Mouse (Mus musculus) small intestine, adult 2 months (tissue): ENCODE measurements around the gene Rnf149. TPM values are rescaled to one million over a fixed set of nuclear protein-coding genes. Genes with fewer than 3 reads are reported as not detected.

Experiments used
- H3K27ac ChIP-seq: fragments of 200-500 bp; 2 replicates; pipeline ENCODE4 v1.5.1; 2012; ENCODE audit warnings: low read depth, low read length, control low read depth, inconsistent platforms; ENCODE audit not compliant: insufficient read depth
- H3K27me3 ChIP-seq: fragments of 200-500 bp; 2 replicates; pipeline ENCODE4 v1.6.1; 2012; ENCODE audit warnings: mild to moderate bottlenecking, moderate library complexity, low read length, inconsistent platforms; ENCODE audit not compliant: control insufficient read depth, insufficient read depth
- H3K36me3 ChIP-seq: fragments of 200-500 bp; 2 replicates; pipeline ENCODE4 v1.6.1; 2012; ENCODE audit warnings: mild to moderate bottlenecking, low read length, control low read depth, inconsistent platforms; ENCODE audit not compliant: control insufficient read depth, insufficient read depth
- H3K4me1 ChIP-seq: fragments of 200-500 bp; 2 replicates; pipeline ENCODE4 v1.6.1; 2012; ENCODE audit warnings: low read length, inconsistent platforms, mixed read lengths; ENCODE audit not compliant: control insufficient read depth, insufficient read depth, insufficient read length
- H3K4me3 ChIP-seq: fragments of 200-500 bp; 2 replicates; pipeline ENCODE4 v1.5.1; 2012; ENCODE audit warnings: low read depth, mild to moderate bottlenecking, control low read depth, inconsistent platforms, low read length, moderate library complexity
- CTCF ChIP-seq: fragments of 200-500 bp; IDR thresholded peaks from 2 replicates; pipeline ENCODE4 v1.5.1; 2012; ENCODE audit warnings: low read depth, mild to moderate bottlenecking, control low read depth, inconsistent platforms, low read length, moderate library complexity, mixed read lengths; ENCODE audit not compliant: insufficient replicate concordance, insufficient read length; ENCODE audit errors: extremely low read depth
- POLR2A ChIP-seq: fragments of 200-500 bp; IDR thresholded peaks from 2 replicates; pipeline ENCODE4 v1.6.1; 2012; ENCODE audit warnings: low read depth, mild to moderate bottlenecking, control low read depth, inconsistent platforms, low read length, moderate library complexity
- WGBS: fragments of 180-500 bp; shearing (Covaris S2); methylation state at CpG from one replicate; pipeline ENCODE4 v1.1.7; 2018; 5-methylcytosine and 5-hydroxymethylcytosine counted together
- polyA plus RNA-seq: library from polyadenylated mRNA; depleted of rRNA; stranded (reverse); fragments of >200 nt; gene quantifications from 2 replicates; pipeline ENCODE4 v1.2.3, GENCODE M21; 2012

Gene Rnf149
- polyA plus RNA-seq, 1 experiment, result 15.6 TPM

- Histone ChIP-seq H3K4me3 (no peak overlapping the region), H3K27ac (no peak overlapping the region), H3K4me1 (peaks cover 3% of the 10 kb centered on the region; the same call in 1 of the 2 replicates), H3K27me3 (no peaks in the 10 kb centered on the region), H3K36me3 (peaks cover 28% of the 10 kb centered on the region)
- no peak for TF ChIP-seq CTCF
- TF ChIP-seq POLR2A, result no peak
- WGBS, result 83% methylated on average over 10 of the region's 10 CpGs
Measured at GRCm38 (mm10) chr1:39537631-39538380, 39.4 kb downstream of the Rnf149 start.

- peaks cover 23% of the 10 kb centered on the region for H3K36me3 ChIP-seq
- no peaks in the 10 kb centered on the region for H3K27me3 ChIP-seq
- no peak for TF ChIP-seq POLR2A
- no peak for TF ChIP-seq CTCF
- H3K27ac ChIP-seq, result no peak overlapping the region
- WGBS, result 15% methylated on average over 7 of the region's 7 CpGs
- no peak overlapping the region for H3K4me3 ChIP-seq
- peaks cover 3% of the 10 kb centered on the region; the same call in 1 of the 2 replicates for H3K4me1 ChIP-seq
Measured at GRCm38 (mm10) chr1:39536701-39537100, 40.5 kb downstream of the Rnf149 start.

- Histone ChIP-seq H3K36me3 (peaks cover 21% of the 10 kb centered on the region), H3K4me3 (peak overlapping the region; percentile 97), H3K27ac (peak overlapping the region; percentile 67), H3K27me3 (no peaks in the 10 kb centered on the region), H3K4me1 (peaks cover 3% of the 10 kb centered on the region; the same call in 1 of the 2 replicates)
- TF ChIP-seq CTCF, result no peak
- TF ChIP-seq POLR2A, result no peak; the same call in 1 of the 2 replicates
- WGBS, result 1% methylated on average over 98 of the region's 100 CpGs
Measured at GRCm38 (mm10) chr1:39535515-39536311, 41.5 kb downstream of the Rnf149 start.

GRCm38 (mm10) chr1:39534831-39535230, 42.4 kb downstream of the Rnf149 start, which contains the start of gene Cnot11:
TSS of gene Cnot11 (plus strand) at chr1:39534992.
- WGBS, result 40% methylated on average over 13 of the region's 13 CpGs

GRCm38 (mm10) chr1:39533917-39534316, 43.3 kb downstream of the Rnf149 start:
- Histone ChIP-seq H3K27me3 (no peaks in the 10 kb centered on the region), H3K36me3 (peaks cover 7% of the 10 kb centered on the region), H3K27ac (no peak overlapping the region), H3K4me1 (peaks cover 3% of the 10 kb centered on the region; the same call in 1 of the 2 replicates), H3K4me3 (no peak overlapping the region)
- no peak for TF ChIP-seq CTCF
- TF ChIP-seq POLR2A, result no peak
- 59% methylated on average over 3 of the region's 3 CpGs for WGBS

More at GRCm38 (mm10) chr1:39534831-39535230, 42.4 kb downstream of the Rnf149 start, which contains the start of gene Cnot11:
- peaks cover 14% of the 10 kb centered on the region for H3K36me3 ChIP-seq
- TF ChIP-seq POLR2A (no peak), CTCF (no peak)
- peak within 1 kb of the TSS; percentile 97 for H3K4me3 ChIP-seq
- H3K27ac ChIP-seq, result peak within 1 kb of the TSS; percentile 67
- H3K4me1 ChIP-seq, result peaks cover 3% of the 10 kb centered on the region; the same call in 1 of the 2 replicates
- no peaks in the 10 kb centered on the region for H3K27me3 ChIP-seq

- TF ChIP-seq CTCF (no peak), POLR2A (no peak)
- Histone ChIP-seq H3K27ac (no peak overlapping the region), H3K27me3 (no peaks in the 10 kb centered on the region), H3K4me3 (no peak overlapping the region), H3K4me1 (no peaks in the 10 kb centered on the region; the same call in 1 of the 2 replicates), H3K36me3 (no peaks in the 10 kb centered on the region)
- 61% methylated on average over 4 of the region's 4 CpGs for WGBS
Measured at GRCm38 (mm10) chr1:39531036-39531435, 46.2 kb downstream of the Rnf149 start.

- 34% methylated on average over 13 of the region's 13 CpGs for WGBS
- no peak overlapping the region for H3K27ac ChIP-seq
- H3K4me1 ChIP-seq, result no peaks in the 10 kb centered on the region; the same call in 1 of the 2 replicates
- H3K36me3 ChIP-seq, result no peaks in the 10 kb centered on the region
- H3K27me3 ChIP-seq, result no peaks in the 10 kb centered on the region
- H3K4me3 ChIP-seq, result no peak overlapping the region
- TF ChIP-seq CTCF (peak; percentile 70; the same call in 1 of the 2 replicates), POLR2A (no peak)
Measured at GRCm38 (mm10) chr1:39530258-39530943, 46.8 kb downstream of the Rnf149 start.
